Mouse (Mus musculus) ovary, postnatal 14 days (tissue): ENCODE results near the gene Lgals9.

Experiments
- DNase-seq: peaks from one replicate; pipeline ENCODE4 v3.0.0; 2022; ENCODE audit warnings: low spot score

The Lgals9 gene

GRCm38 (mm10) chr11:78984483-78985177 lies at the start of gene Lgals9:
Lgals9 (minus strand) TSS chr11:78984946.
- DNase-seq, result peak; percentile 56

GRCm38 (mm10) chr11:79033636-79034035 lies 48.9 kb upstream of the Lgals9 start:
- DNase-seq, result no peak

GRCm38 (mm10) chr11:79033021-79033420 lies 48.3 kb upstream of the Lgals9 start:
- DNase-seq, result no peak

GRCm38 (mm10) chr11:79031452-79031746 lies 46.7 kb upstream of the Lgals9 start:
- DNase-seq, result no peak

DNA sequence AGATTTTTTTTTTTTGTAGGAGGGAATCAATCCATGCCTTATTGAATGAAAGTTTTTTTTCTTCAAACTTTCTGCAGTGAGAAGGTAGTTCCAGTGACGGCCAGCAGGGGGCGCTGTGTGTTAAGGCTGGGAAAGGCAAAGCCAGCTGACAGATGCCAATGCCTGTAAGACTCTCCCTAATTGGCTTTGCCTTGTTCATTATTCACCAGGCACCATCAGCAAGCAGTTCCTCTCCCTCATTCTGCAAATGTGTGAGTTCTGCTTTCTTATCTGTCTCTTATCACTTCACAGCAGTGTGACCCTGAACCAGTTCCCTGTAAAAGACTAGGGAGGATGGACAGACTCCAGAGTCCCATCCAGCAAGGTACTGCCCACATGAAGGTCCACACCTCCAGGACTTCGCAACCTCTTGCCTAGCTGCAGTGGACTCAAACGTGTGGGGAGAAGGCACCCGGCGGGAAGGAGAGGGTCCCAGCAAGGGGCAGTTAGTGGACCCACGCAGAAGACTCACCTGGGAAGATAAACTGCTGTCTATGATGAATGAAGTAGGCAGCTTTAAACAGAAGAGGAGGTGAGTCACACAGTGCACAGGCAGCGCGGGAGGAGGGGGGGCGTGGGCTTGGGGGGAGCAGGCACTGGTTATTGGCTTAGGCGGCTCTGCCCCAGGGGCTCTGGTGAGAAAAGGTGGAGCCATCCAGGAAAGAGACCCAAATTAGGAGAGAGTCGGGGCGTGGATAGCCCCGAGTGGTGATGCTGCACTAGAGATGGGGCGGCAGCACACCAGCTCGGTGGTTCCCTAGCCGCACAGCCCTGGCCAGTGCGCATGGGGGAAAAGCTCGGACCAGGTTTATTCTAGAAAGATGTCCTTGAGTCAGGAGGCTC lies 46.1 kb upstream of the Lgals9 start:
- DNase-seq, result peak; percentile 93

DNA sequence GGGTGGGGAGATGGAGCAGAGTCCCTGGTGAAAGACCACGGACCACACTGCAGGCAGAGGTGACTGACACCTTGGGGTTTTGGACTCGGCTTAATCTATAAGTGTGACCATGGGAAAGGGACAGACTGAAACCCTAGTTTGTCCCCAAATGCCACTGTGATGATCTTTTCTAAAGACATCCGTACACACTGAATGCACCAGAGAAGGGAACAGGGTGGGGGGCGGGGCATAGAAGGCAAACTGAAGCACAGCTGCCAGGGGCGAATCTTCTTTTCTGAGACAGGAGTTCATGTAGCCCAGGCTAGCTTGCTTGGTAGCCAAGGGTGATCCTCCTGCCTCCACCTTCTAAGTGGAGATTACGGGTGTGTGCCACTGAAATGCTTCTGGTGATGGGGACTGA lies 39.0 kb upstream of the Lgals9 start:
- DNase-seq, result no peak

- no peak for DNase-seq
These were observed 38.6 kb upstream of the Lgals9 start for GRCm38 (mm10) chr11:79023342-79023741.

- DNase-seq, result no peak
These were observed 38.1 kb upstream of the Lgals9 start for GRCm38 (mm10) chr11:79022836-79023235.

GRCm38 (mm10) chr11:79020535-79021045 lies 35.8 kb upstream of the Lgals9 start:
- no peak for DNase-seq

GRCm38 (mm10) chr11:79019839-79020534 lies 35.2 kb upstream of the Lgals9 start:
- no peak for DNase-seq

DNA sequence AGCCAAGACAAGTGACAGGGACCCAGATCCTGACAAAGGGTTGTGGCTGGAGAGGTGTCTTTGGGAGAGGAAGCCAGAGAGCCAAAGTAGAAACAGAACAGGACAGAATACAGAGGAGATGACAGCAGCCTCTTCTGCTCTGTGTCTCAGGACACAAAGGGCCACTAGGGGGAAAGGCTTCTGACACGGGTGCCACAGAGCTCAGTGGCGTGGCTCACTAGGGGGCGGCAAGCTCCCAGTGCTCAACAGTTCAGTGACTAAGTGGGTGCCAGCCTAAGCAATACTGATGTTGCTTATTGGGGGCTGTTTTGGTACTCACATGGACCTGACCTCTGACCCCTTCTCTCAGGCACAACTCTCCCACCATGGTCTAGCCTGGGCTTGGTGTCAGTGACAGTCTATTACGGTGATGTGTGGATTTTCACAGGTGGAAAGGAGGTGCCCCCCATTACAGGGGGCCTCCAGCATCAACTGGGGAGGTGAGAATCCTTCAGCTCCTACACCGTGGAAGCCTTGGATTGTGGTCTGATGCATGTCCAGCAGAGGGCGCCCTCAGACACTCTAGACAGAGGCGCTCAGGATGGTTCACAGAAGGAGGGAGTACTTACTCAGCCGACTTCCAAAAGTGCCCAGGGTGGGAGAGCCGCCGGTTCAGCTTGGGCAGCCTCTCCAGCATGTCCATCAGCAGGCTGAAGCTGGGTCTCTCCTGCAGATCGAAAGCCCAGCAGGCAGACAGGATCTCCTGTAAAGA lies 34.4 kb upstream of the Lgals9 start:
- DNase-seq, result peak; percentile 60

DNA sequence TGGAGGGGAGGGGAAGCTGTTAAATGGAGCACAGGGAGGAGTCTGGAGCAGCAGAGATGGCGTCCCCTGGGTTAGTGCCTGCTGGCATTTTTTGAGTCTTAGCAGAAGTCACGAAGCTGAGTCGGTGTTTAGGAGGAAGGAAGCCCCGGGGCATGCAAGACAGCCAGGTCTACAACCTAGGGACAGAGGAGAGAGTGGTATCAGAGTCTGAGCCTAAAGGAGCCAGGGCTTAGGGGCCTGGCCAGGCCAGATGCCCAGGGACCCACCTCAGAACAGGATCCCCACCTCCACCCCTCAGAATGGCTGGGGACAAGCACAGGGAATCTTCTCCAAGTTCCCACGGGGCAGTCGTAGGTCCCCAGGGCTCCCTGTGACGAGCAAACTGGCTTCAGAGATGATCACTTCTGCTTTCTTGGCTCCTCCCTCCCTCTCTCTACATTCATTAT lies 32.4 kb upstream of the Lgals9 start:
- DNase-seq, result no peak

DNA sequence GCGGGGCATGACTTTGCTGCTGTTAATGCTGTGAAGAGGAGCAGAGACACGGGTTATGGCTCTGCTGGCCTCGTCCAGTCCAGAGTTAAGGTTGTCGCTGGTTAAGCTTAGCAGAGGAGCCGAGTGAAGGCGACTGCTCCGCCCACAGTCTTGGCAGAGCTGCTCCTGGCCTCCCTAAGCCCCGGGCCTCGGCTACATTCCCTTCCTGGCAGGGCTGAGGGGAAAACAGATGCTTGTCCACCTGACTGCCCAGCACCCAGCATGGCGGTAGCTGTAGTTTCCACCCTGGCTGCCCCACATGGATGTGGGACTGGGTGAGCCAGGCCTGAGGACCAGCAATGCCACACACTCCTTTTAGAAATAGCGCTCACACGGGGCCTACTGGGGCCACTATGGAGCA lies 31.5 kb upstream of the Lgals9 start:
- no peak for DNase-seq

- no peak for DNase-seq
These were observed 31.0 kb upstream of the Lgals9 start for GRCm38 (mm10) chr11:79015660-79016215.

GRCm38 (mm10) chr11:79014602-79015325 lies 30.0 kb upstream of the Lgals9 start:
- no peak for DNase-seq

DNA sequence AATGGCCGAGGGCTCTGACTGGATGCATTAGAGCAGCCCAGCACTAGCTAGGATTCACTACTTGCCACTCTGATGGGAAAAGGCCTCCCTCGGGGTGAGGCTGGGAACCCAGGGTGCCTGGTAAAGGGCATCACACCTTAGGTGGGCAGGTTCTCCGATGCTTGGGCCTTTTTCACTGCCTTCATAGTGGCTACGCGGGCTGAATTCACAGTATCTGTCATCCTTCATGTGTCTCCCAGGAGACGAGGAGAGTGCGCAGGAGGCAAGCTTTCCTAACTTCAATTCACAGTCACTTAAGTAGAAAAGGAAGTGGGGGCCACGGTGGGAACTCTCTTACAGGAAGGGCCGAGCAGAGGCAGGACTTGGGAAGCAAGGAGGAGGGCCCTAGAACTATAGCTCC lies 29.1 kb upstream of the Lgals9 start:
- DNase-seq, result no peak

DNA sequence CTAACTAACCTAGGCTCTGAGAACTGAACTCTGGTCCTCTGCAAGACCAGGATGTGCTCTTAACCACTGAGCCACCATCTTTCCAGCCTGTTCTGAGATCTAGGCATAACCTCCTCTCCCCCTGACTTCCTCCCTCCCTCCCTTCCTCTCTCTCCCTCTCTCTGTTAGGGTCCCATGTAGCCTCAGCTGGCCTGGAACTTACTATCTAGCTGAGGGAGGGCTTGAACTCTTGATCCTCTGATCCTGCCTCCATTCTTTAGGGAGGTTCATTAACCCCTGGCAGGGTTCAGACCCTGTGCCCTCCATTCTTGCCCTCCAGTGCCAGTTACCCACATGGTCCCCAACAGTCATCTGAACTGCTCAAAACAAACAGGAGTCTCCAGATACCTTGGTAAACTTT lies 28.3 kb upstream of the Lgals9 start:
- DNase-seq, result no peak

- DNase-seq, result no peak
These were observed 27.8 kb upstream of the Lgals9 start for GRCm38 (mm10) chr11:79012529-79012928.

- no peak for DNase-seq
These were observed 24.1 kb upstream of the Lgals9 start for GRCm38 (mm10) chr11:79008891-79009290.

GRCm38 (mm10) chr11:79008007-79008775 lies 23.4 kb upstream of the Lgals9 start:
- no peak for DNase-seq
